Mouse (Mus musculus): ENCODE data around the gene Rnf8. TPM values are rescaled to one million over a fixed set of nuclear protein-coding genes. Genes with fewer than 3 reads are reported as not detected.

Gene Rnf8
- polyA plus RNA-seq, 2 experiments, result 23.7 to 35.9 TPM

- Histone ChIP-seq H3K4me1 (replicated peaks; ENCODE audit: control insufficient read depth in 2 of 2, insufficient read depth in 2 of 2, low read length in 1 of 2) (peaks cover 19 to 27% of the 10 kb centered on the region in 2 experiments), H3K9ac (replicated peaks) (0 out of 2 replicates have a peak overlapping the region, but pooled peaks have one; percentile 99), H3K9me3 (ENCODE audit: control insufficient read depth, low read length) (no peaks in the 10 kb centered on the region), H3K4me2 (ENCODE audit: low read depth) (peak overlapping the region; percentile 95), H3K27ac (no peak overlapping the region), H3K27me3 (ENCODE audit: control insufficient read depth, insufficient read depth, low read length) (no peaks in the 10 kb centered on the region), H3K36me3 (replicated peaks; ENCODE audit: control insufficient read depth, insufficient read depth, low read depth) (peaks cover 33% of the 10 kb centered on the region), H3K4me3 (ENCODE audit: insufficient read depth in 1 of 2, low read depth in 2 of 2, low read length in 2 of 2) (peak overlapping the region in 1 of 2 experiments; percentile 98; a peak in 2 of 4 replicates)
- ATAC-seq (ENCODE audit: insufficient read depth) (no peak), DNase-seq (ENCODE audit: low read depth in 3 of 3, low spot score in 3 of 3) (no peak)
- TF ChIP-seq CTCF (IDR thresholded peaks at IDR 0.05; ENCODE audit: low read depth) (no peak), EP300 (IDR thresholded peaks at IDR 0.05; ENCODE audit: low read depth) (no peak)
- WGBS (ENCODE audit: insufficient replicate concordance), result 80% methylated on average over 6 of the region's 6 CpGs
These were observed 47.6 kb downstream of the Rnf8 start for GRCm38 (mm10) chr17:29662145-29662544.

GRCm38 (mm10) chr17:29668051-29668986 lies 53.7 kb downstream of the Rnf8 start:
- WGBS (ENCODE audit: insufficient replicate concordance), result 78% methylated on average over 10 of the region's 10 CpGs
- ATAC-seq (ENCODE audit: insufficient read depth) (no peak), DNase-seq (ENCODE audit: low read depth in 3 of 3, low spot score in 3 of 3) (no peak)
- H3K27me3 ChIP-seq (ENCODE audit: control insufficient read depth, insufficient read depth, low read length), result no peaks in the 10 kb centered on the region
- no peak overlapping the region for H3K4me2 ChIP-seq (ENCODE audit: low read depth)
- H3K9ac ChIP-seq (replicated peaks), result no peak overlapping the region
- H3K9me3 ChIP-seq (ENCODE audit: control insufficient read depth, low read length), result no peaks in the 10 kb centered on the region
- H3K4me1 ChIP-seq (replicated peaks; ENCODE audit: control insufficient read depth in 2 of 2, insufficient read depth in 2 of 2, low read length in 1 of 2), result peaks cover 22 to 26% of the 10 kb centered on the region in 2 experiments
- H3K27ac ChIP-seq, result peak overlapping the region; percentile 12; the same call in 1 of the 2 replicates
- peaks cover 45% of the 10 kb centered on the region for H3K36me3 ChIP-seq (replicated peaks; ENCODE audit: control insufficient read depth, insufficient read depth, low read depth)
- TF ChIP-seq CTCF (IDR thresholded peaks at IDR 0.05; ENCODE audit: low read depth) (no peak), EP300 (IDR thresholded peaks at IDR 0.05; ENCODE audit: low read depth) (no peak)
- H3K4me3 ChIP-seq (ENCODE audit: insufficient read depth in 1 of 2, low read depth in 2 of 2, low read length in 2 of 2), result no peak overlapping the region

GRCm38 (mm10) chr17:29669030-29669429 lies 54.4 kb downstream of the Rnf8 start:
- Histone ChIP-seq H3K4me3 (ENCODE audit: insufficient read depth in 1 of 2, low read depth in 2 of 2, low read length in 2 of 2) (no peak overlapping the region), H3K9me3 (ENCODE audit: control insufficient read depth, low read length) (no peaks in the 10 kb centered on the region), H3K9ac (replicated peaks) (no peak overlapping the region), H3K4me2 (ENCODE audit: low read depth) (peak overlapping the region; percentile 48), H3K4me1 (replicated peaks; ENCODE audit: control insufficient read depth in 2 of 2, insufficient read depth in 2 of 2, low read length in 1 of 2) (peaks cover 22 to 26% of the 10 kb centered on the region in 2 experiments), H3K27ac (peak overlapping the region; percentile 80), H3K27me3 (ENCODE audit: control insufficient read depth, insufficient read depth, low read length) (no peaks in the 10 kb centered on the region), H3K36me3 (replicated peaks; ENCODE audit: control insufficient read depth, insufficient read depth, low read depth) (peaks cover 46% of the 10 kb centered on the region)
- ATAC-seq (ENCODE audit: insufficient read depth) (0 out of 2 replicates have a peak, but pooled peaks have one; percentile 27), DNase-seq (ENCODE audit: low read depth in 3 of 3, low spot score in 3 of 3) (no peak)
- TF ChIP-seq CTCF (IDR thresholded peaks at IDR 0.05; ENCODE audit: low read depth), result no peak
- TF ChIP-seq EP300 (IDR thresholded peaks at IDR 0.05; ENCODE audit: low read depth), result no peak
- 50% methylated on average over 4 of the region's 4 CpGs for WGBS (ENCODE audit: insufficient replicate concordance)

GRCm38 (mm10) chr17:29669936-29670335 lies 55.3 kb downstream of the Rnf8 start:
- H3K27me3 ChIP-seq (ENCODE audit: control insufficient read depth, insufficient read depth, low read length), result no peaks in the 10 kb centered on the region
- peak overlapping the region; percentile 48 for H3K4me2 ChIP-seq (ENCODE audit: low read depth)
- no peaks in the 10 kb centered on the region for H3K9me3 ChIP-seq (ENCODE audit: control insufficient read depth, low read length)
- H3K4me1 ChIP-seq (replicated peaks; ENCODE audit: control insufficient read depth in 2 of 2, insufficient read depth in 2 of 2, low read length in 1 of 2), result peaks cover 22 to 26% of the 10 kb centered on the region in 2 experiments
- H3K4me3 ChIP-seq (ENCODE audit: insufficient read depth in 1 of 2, low read depth in 2 of 2, low read length in 2 of 2), result no peak overlapping the region
- peak; percentile 94 for ATAC-seq (ENCODE audit: insufficient read depth)
- H3K27ac ChIP-seq, result peak overlapping the region; percentile 80
- TF ChIP-seq CTCF (IDR thresholded peaks at IDR 0.05; ENCODE audit: low read depth), result no peak; the same call in 1 of the 2 replicates
- no peak for TF ChIP-seq EP300 (IDR thresholded peaks at IDR 0.05; ENCODE audit: low read depth)
- H3K9ac ChIP-seq (replicated peaks), result no peak overlapping the region; the same call in 1 of the 2 replicates
- peaks cover 46% of the 10 kb centered on the region for H3K36me3 ChIP-seq (replicated peaks; ENCODE audit: control insufficient read depth, insufficient read depth, low read depth)
- peak; percentile 58 to 74 (median 67) for DNase-seq (ENCODE audit: low read depth in 3 of 3, low spot score in 3 of 3)

- Histone ChIP-seq H3K27me3 (ENCODE audit: control insufficient read depth, insufficient read depth, low read length) (no peaks in the 10 kb centered on the region), H3K4me1 (replicated peaks; ENCODE audit: control insufficient read depth in 2 of 2, insufficient read depth in 2 of 2, low read length in 1 of 2) (peaks cover 22 to 26% of the 10 kb centered on the region in 2 experiments), H3K9me3 (ENCODE audit: control insufficient read depth, low read length) (no peaks in the 10 kb centered on the region), H3K4me2 (ENCODE audit: low read depth) (no peak overlapping the region), H3K27ac (no peak overlapping the region), H3K36me3 (replicated peaks; ENCODE audit: control insufficient read depth, insufficient read depth, low read depth) (peaks cover 54% of the 10 kb centered on the region), H3K9ac (replicated peaks) (no peak overlapping the region), H3K4me3 (ENCODE audit: insufficient read depth in 1 of 2, low read depth in 2 of 2, low read length in 2 of 2) (no peak overlapping the region)
- WGBS (ENCODE audit: insufficient replicate concordance), result 86% methylated on average over 2 of the region's 2 CpGs
- TF ChIP-seq CTCF (IDR thresholded peaks at IDR 0.05; ENCODE audit: low read depth) (no peak), EP300 (IDR thresholded peaks at IDR 0.05; ENCODE audit: low read depth) (no peak)
- DNase-seq (ENCODE audit: low read depth in 3 of 3, low spot score in 3 of 3) (no peak), ATAC-seq (ENCODE audit: insufficient read depth) (no peak)
These were observed 56.4 kb downstream of the Rnf8 start for GRCm38 (mm10) chr17:29671021-29671420.

All from liver, embryonic 14.5 days (tissue).